Mouse (Mus musculus): ENCODE measurements around the gene Baiap2. TPM values are rescaled to one million over a fixed set of nuclear protein-coding genes. Genes with fewer than 3 reads are reported as not detected.

Gene Baiap2
- total RNA-seq (2023), result 10 to 100 TPM; 23.4 to 26.0 TPM

GRCm38 (mm10) chr11:119942727-119943427 lies at the start of gene Baiap2:
TSS of gene Baiap2 (plus strand) at chr11:119942763.

GRCm38 (mm10) chr11:119913291-119913934 lies 29.1 kb upstream of the Baiap2 start, which contains the start of gene Chmp6:
TSS of gene Chmp6 (plus strand) at chr11:119913441.

GRCm38 (mm10) chr11:120046553-120047191 lies 104.1 kb downstream of the Baiap2 start, which contains the start of gene Aatk:
TSS of gene Aatk (minus strand) at chr11:120047167.

Other genes with a start within 250 kb of the Baiap2 start
- gene Chmp6, start 29.3 kb upstream of the Baiap2 start, total RNA-seq (2023), result 10 to 100 TPM; 40.7 to 41.8 TPM
- gene Aatk, start 104.4 kb downstream of the Baiap2 start, total RNA-seq (2023), result under 1 TPM in 1 of 2 experiments, not detected in 1; 0.41 TPM
- gene Cep131, start 144.1 kb downstream of the Baiap2 start, total RNA-seq (2023), result 10 to 100 TPM; 10.0 to 12.7 TPM
- gene Tepsin, start 156.0 kb downstream of the Baiap2 start, total RNA-seq (2023), result 10 to 100 TPM; 19.3 to 23.9 TPM
- gene Ndufaf8, start 156.2 kb downstream of the Baiap2 start, total RNA-seq (2023), result 10 to 100 TPM; 31.5 to 33.2 TPM
- gene Slc38a10, start 208.6 kb downstream of the Baiap2 start, total RNA-seq (2023), result 100 to 1,000 TPM; 101 to 107 TPM

Measured in T-cell, adult 66 days (primary cell).